Mouse (Mus musculus) splenic B cell, adult 2 months (primary cell): ENCODE measurements around the gene Fblim1.

ENCODE experiments used
- DNase-seq: peaks from one replicate; pipeline ENCODE4 v3.0.0-alpha.2; 2011; ENCODE audit warnings: low read depth, low spot score
- H3K27me3 ChIP-seq: 2 replicates; pipeline ENCODE4 v1.6.1; 2012; ENCODE audit warnings: mild to moderate bottlenecking, low read length, moderate library complexity, mixed read lengths; ENCODE audit not compliant: control insufficient read depth, poor library complexity, insufficient read depth, severe bottlenecking
- H3K36me3 ChIP-seq: 2 replicates; pipeline ENCODE4 v1.6.1; 2012; ENCODE audit warnings: mild to moderate bottlenecking, low read length, moderate library complexity, mixed read lengths; ENCODE audit not compliant: control insufficient read depth, poor library complexity, insufficient read depth, severe bottlenecking

Gene Fblim1

GRCm38 (mm10) chr4:141599251-141600141 lies 6.4 kb downstream of the Fblim1 start:
- H3K36me3 ChIP-seq: no peaks in the 10 kb centered on the region
- no peak for DNase-seq
- peaks cover 4% of the 10 kb centered on the region for H3K27me3 ChIP-seq

- H3K27me3 ChIP-seq: peaks cover 4% of the 10 kb centered on the region
- DNase-seq: no peak
- no peaks in the 10 kb centered on the region for H3K36me3 ChIP-seq
Observed at GRCm38 (mm10) chr4:141598894-141599250, 7.0 kb downstream of the Fblim1 start.

- DNase-seq: no peak
- H3K27me3 ChIP-seq: peaks cover 4% of the 10 kb centered on the region
- no peaks in the 10 kb centered on the region for H3K36me3 ChIP-seq
Observed at GRCm38 (mm10) chr4:141598199-141598893, 7.5 kb downstream of the Fblim1 start.

- DNase-seq: no peak
- H3K36me3 ChIP-seq: no peaks in the 10 kb centered on the region
Observed at GRCm38 (mm10) chr4:141596700-141597328, 9.1 kb downstream of the Fblim1 start.

GRCm38 (mm10) chr4:141595605-141596268 lies 10.2 kb downstream of the Fblim1 start:
- DNase-seq: peak; percentile 31

More at GRCm38 (mm10) chr4:141596700-141597328, 9.1 kb downstream of the Fblim1 start:
- peaks cover 4% of the 10 kb centered on the region for H3K27me3 ChIP-seq

GRCm38 (mm10) chr4:141595138-141595537 lies 10.8 kb downstream of the Fblim1 start:
- DNase-seq: no peak
- peaks cover 4% of the 10 kb centered on the region for H3K27me3 ChIP-seq

More at GRCm38 (mm10) chr4:141595605-141596268, 10.2 kb downstream of the Fblim1 start:
- Histone ChIP-seq H3K27me3 (peaks cover 4% of the 10 kb centered on the region), H3K36me3 (no peaks in the 10 kb centered on the region)

GRCm38 (mm10) chr4:141591547-141591946 lies 14.3 kb downstream of the Fblim1 start:
- Histone ChIP-seq H3K27me3 (no peaks in the 10 kb centered on the region; the same call in 1 of the 2 replicates), H3K36me3 (no peaks in the 10 kb centered on the region)
- DNase-seq: peak; percentile 68

More at GRCm38 (mm10) chr4:141595138-141595537, 10.8 kb downstream of the Fblim1 start:
- no peaks in the 10 kb centered on the region for H3K36me3 ChIP-seq

- Histone ChIP-seq H3K27me3 (no peaks in the 10 kb centered on the region), H3K36me3 (no peaks in the 10 kb centered on the region)
- DNase-seq: peak; percentile 61
Observed at GRCm38 (mm10) chr4:141583919-141584318, 22.0 kb downstream of the Fblim1 start.

- no peak for DNase-seq
- no peaks in the 10 kb centered on the region for H3K36me3 ChIP-seq
- no peaks in the 10 kb centered on the region for H3K27me3 ChIP-seq
Observed at GRCm38 (mm10) chr4:141581051-141581450, 24.8 kb downstream of the Fblim1 start.

- Histone ChIP-seq H3K27me3 (no peaks in the 10 kb centered on the region), H3K36me3 (no peaks in the 10 kb centered on the region)
- DNase-seq: no peak
Observed at GRCm38 (mm10) chr4:141578833-141579232, 27.1 kb downstream of the Fblim1 start.

GRCm38 (mm10) chr4:141576877-141577276 lies 29.0 kb downstream of the Fblim1 start:
- DNase-seq: peak; percentile 30
- Histone ChIP-seq H3K36me3 (no peaks in the 10 kb centered on the region), H3K27me3 (no peaks in the 10 kb centered on the region)

GRCm38 (mm10) chr4:141576404-141576803 lies 29.5 kb downstream of the Fblim1 start:
- Histone ChIP-seq H3K36me3 (no peaks in the 10 kb centered on the region), H3K27me3 (no peaks in the 10 kb centered on the region)
- no peak for DNase-seq

GRCm38 (mm10) chr4:141574789-141575702 lies 30.9 kb downstream of the Fblim1 start:
- Histone ChIP-seq H3K27me3 (no peaks in the 10 kb centered on the region), H3K36me3 (no peaks in the 10 kb centered on the region)
- DNase-seq: peak; percentile 89
